Comparison of ENCODE assay signal across 18 mouse cellular contexts in genomic region chr14:62425277-62425691, GRCm38 (mm10). TPM values are rescaled to one million over a fixed set of nuclear protein-coding genes. Genes with fewer than 3 reads are reported as not detected.
DNase-seq lines count a peak whose midpoint lies in the region; ATAC-seq lines count a peak whose summit lies in the region.
"Had no signal": no experiment of that assay in that cellular context is flagged by ENCODE, and none has a peak within 500 bp of the region (broad histone marks: within the 10 kb centered on the region; RNA-seq: fewer than 3 reads in every experiment).

No protein-coding gene starts in this region.

- DNase-seq in heart, adult 11 months: peak; percentile 72
- DNase-seq in spleen, postnatal 36 days (ENCODE audit: low spot score in 2 of 2): peak; percentile 14 to 18
- no peak for DNase-seq in spleen, postnatal 14 days (ENCODE audit: low spot score in 2 of 2)
- no peak for DNase-seq in adipocyte (ENCODE audit: low spot score)
- DNase-seq in urinary bladder, adult 2 months (ENCODE audit: low spot score): no peak
- no peak for DNase-seq in liver, embryonic 11.5 days (ENCODE audit: low spot score)
- DNase-seq: cerebellum, adult 9-11 months; kidney, adult 18-20 months; lung, postnatal 36 days had no signal

- 68% methylated on average over 2 of the region's 2 CpGs for WGBS in heart, embryonic 12.5 days
- 83% methylated on average over 2 of the region's 2 CpGs for WGBS in liver, embryonic 11.5 days

- no peaks in the 10 kb centered on the region for H3K36me3 ChIP-seq in heart, embryonic 12.5 days
- H3K36me3 ChIP-seq in liver, embryonic 11.5 days (ENCODE audit: control insufficient read depth, insufficient read depth, low read length): no peaks in the 10 kb centered on the region
- H3K36me3 ChIP-seq: heart, embryonic 15.5 days; hindbrain, embryonic 13.5 days; liver, embryonic 15.5 days; midbrain, embryonic 12.5 days had no signal

- no peak overlapping the region for H3K27ac ChIP-seq in heart, embryonic 12.5 days (ENCODE audit: poor library complexity, severe bottlenecking)
- H3K27ac ChIP-seq in liver, embryonic 11.5 days (ENCODE audit: low read depth, low read length): no peak overlapping the region
- H3K27ac ChIP-seq: heart, embryonic 15.5 days; hindbrain, embryonic 13.5 days; liver, embryonic 15.5 days; midbrain, embryonic 12.5 days; stomach, postnatal 0 days had no signal

- H3K9me3 ChIP-seq in heart, embryonic 12.5 days (replicated peaks): no peaks in the 10 kb centered on the region
- no peaks in the 10 kb centered on the region for H3K9me3 ChIP-seq in liver, embryonic 11.5 days (ENCODE audit: control insufficient read depth, low read length)
- H3K9me3 ChIP-seq: heart, embryonic 15.5 days; hindbrain, embryonic 13.5 days; liver, embryonic 15.5 days; midbrain, embryonic 12.5 days had no signal

- H3K9ac ChIP-seq in heart, embryonic 12.5 days: no peak overlapping the region
- H3K9ac ChIP-seq in liver, embryonic 11.5 days (ENCODE audit: low read depth, low read length): no peak overlapping the region
- H3K9ac ChIP-seq: heart, embryonic 15.5 days; hindbrain, embryonic 13.5 days; liver, embryonic 15.5 days; midbrain, embryonic 12.5 days had no signal

- H3K27me3 ChIP-seq in heart, embryonic 12.5 days (replicated peaks): no peaks in the 10 kb centered on the region
- no peaks in the 10 kb centered on the region for H3K27me3 ChIP-seq in liver, embryonic 11.5 days (replicated peaks; ENCODE audit: control insufficient read depth, insufficient read depth, low read length)
- H3K27me3 ChIP-seq: heart, embryonic 15.5 days; hindbrain, embryonic 13.5 days; liver, embryonic 15.5 days; midbrain, embryonic 12.5 days; Patski had no signal

- no peak overlapping the region for H3K4me3 ChIP-seq in heart, embryonic 12.5 days
- H3K4me3 ChIP-seq in liver, embryonic 11.5 days (ENCODE audit: low read depth, low read length): no peak overlapping the region
- H3K4me3 ChIP-seq: heart, embryonic 15.5 days; hindbrain, embryonic 13.5 days; liver, embryonic 15.5 days; midbrain, embryonic 12.5 days had no signal

- no peak for ATAC-seq in heart, embryonic 12.5 days (ENCODE audit: insufficient number of reproducible peaks, low FRiP score)
- ATAC-seq in hematopoietic stem cell, adult 5-6 weeks (replicated peaks in 1 of 2; ENCODE audit: insufficient read depth in 1 of 2, low FRiP score in 2 of 2, low TSS enrichment in 1 of 2, low read depth in 1 of 2, poor library complexity in 2 of 2, severe bottlenecking in 2 of 2): peak; percentile 37 to 39; a peak in 3 of 4 replicates
- ATAC-seq in liver, embryonic 11.5 days (replicated peaks; ENCODE audit: low FRiP score): no peak
- ATAC-seq: Patski had no signal

- no peak overlapping the region for H3K4me2 ChIP-seq in heart, embryonic 12.5 days
- H3K4me2 ChIP-seq in liver, embryonic 11.5 days: no peak overlapping the region
- H3K4me2 ChIP-seq: heart, embryonic 15.5 days; hindbrain, embryonic 13.5 days; liver, embryonic 15.5 days; midbrain, embryonic 12.5 days had no signal

- no peaks in the 10 kb centered on the region for H3K4me1 ChIP-seq in heart, embryonic 12.5 days (replicated peaks)
- H3K4me1 ChIP-seq in liver, embryonic 11.5 days (replicated peaks; ENCODE audit: control insufficient read depth, insufficient read depth, low read length): no peaks in the 10 kb centered on the region
- H3K4me1 ChIP-seq: heart, embryonic 15.5 days; liver, embryonic 15.5 days; midbrain, embryonic 12.5 days had no signal

RNA-seq across cellular contexts. Expression of gene Gucy1b2, which starts 30.8 kb away (rescaled TPM):
- polyA plus RNA-seq in heart, embryonic 12.5 days (2016; fragmentation: Nextera tagmentation; extraction: Ambion mirVana): 0.06 TPM in 1 of 2 replicates, not detected in the other
- not detected in 2 replicates for total RNA-seq in hematopoietic stem cell, adult 5-6 weeks (2017)
- not detected in 2 replicates for polyA plus RNA-seq in urinary bladder, adult 2 months (2012; rRNA removed)
- polyA plus RNA-seq in liver, embryonic 11.5 days (2014; fragmentation: Nextera tagmentation; extraction: Ambion mirVana): 0.16 TPM in 1 of 2 replicates, not detected in the other
- polyA plus RNA-seq: liver, embryonic 15.5 days; small intestine, adult 2 months; stomach, postnatal 0 days had no signal

Comparison
In these comparisons a context has a peak if more than half of its experiments do, and no peak if none do; other contexts are left out.
1. DNase-seq: peak in heart, adult 11 months (single experiment) and spleen, postnatal 36 days (2 of 2); none in spleen, postnatal 14 days (0 of 2), adipocyte (single experiment), urinary bladder, adult 2 months (single experiment) and liver, embryonic 11.5 days (single experiment).
2. ATAC-seq: peak in hematopoietic stem cell, adult 5-6 weeks (2 of 2); none in heart, embryonic 12.5 days (single experiment) and liver, embryonic 11.5 days (single experiment).